Mouse (Mus musculus): ENCODE measurements around the gene Lair1. TPM values are rescaled to one million over a fixed set of nuclear protein-coding genes. Genes with fewer than 3 reads are reported as not detected.
"Not testable (repeated sequence)": the region's sequence is repeated elsewhere in the genome, so short reads cannot be mapped to it uniquely, and the experiment has no call there.

Lair1 gene
- under 1 TPM; 0.22 TPM for total RNA-seq (2021)

DNA sequence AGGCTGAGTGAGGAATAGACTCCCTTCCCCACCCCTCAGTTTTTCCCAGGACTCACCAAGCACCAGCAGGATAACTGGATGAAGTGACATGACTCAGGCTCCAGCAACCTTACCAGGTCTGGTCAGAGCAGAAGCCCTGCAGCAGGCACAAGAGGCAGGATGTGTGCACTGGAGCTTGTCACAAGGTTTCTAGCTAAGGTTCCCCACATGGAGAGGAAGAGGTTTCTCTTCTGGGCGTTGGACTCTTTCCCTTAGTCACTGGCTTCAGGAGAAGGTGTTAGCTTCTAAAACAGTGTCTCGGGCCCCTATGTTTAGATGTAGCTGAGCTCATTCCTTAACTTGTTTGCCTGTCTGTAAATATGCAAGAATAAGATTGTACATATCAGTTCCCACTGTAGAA, at the start of gene Lair1:
Gene Lair1, minus strand, starts transcription at position 192 of the 400 bp plus-strand sequence.
- intact Hi-C loops (cut with DNase I) = no loop called here
- DNase-seq = no peak

DNA sequence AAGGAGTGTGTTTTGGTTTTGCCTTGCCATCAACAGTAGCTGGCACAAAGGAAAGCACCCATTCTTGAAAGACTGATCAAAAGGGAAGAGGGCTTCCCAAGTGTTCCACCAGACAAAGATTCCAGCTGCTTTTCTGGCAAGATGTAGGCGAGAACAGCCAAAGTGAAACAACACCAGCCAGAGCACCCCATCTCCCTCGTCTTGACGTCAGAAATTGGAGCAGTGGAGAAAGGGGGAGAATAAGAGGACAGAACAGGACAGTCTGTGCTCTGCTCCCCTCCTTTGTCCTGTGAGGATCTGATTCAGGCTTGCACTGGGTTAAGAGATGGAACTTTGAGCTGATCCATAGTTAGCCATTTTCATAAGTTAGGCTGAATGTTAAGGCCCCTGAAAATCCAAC, 48.8 kb upstream of the Lair1 start:
- intact Hi-C loops (cut with DNase I) = no loop called here
- no peak for DNase-seq

DNA sequence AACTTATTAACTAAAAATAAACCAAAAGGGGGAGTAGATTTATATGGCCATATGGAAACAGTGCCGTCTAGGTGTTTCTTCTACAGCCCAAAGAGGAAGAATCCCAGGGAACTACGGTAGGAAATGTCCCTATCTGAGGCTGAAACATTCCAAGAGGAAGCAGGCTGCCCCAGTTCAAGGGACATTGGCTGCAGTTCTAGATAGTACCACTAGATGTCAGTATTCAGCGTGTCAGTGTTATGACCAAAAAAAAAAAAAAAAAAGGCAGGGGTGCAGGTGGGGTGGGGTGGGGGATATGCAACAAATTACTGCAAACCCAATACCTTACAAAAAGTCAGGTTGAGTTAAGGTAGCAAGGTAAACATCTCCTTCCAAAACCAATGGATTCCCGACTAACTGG, 40.4 kb upstream of the Lair1 start:
- intact Hi-C loops (cut with DNase I) = loop anchor here (1.0 to 5.0 kb wide), 2 partner anchors 44 to 324 kb away; no protein-coding TSS in a partner anchor
- peak; percentile 35 to 64 for DNase-seq

DNA sequence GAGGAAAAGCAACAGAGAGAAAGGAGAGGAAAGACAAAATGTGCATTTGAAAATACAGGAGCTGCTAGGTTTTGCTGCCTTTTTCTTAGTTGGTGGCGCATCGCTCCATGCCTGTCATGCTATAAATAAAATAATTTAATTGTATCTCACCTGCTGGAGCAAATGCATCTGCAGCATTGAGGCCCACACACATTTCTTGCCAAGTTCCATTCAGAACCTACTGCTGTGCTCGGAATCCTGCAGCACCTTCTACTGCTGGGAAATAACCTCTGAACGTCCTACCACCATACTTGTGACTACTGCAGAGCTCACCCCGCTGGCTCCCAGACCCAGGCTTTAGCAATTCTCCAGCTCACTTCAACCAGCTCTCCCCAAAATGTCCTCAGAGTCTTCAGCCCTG, 38.1 kb upstream of the Lair1 start:
- intact Hi-C loops (cut with DNase I) = loop anchor here (5.0 kb wide), 1 partner anchor 46 kb away; no protein-coding TSS in a partner anchor

DNA sequence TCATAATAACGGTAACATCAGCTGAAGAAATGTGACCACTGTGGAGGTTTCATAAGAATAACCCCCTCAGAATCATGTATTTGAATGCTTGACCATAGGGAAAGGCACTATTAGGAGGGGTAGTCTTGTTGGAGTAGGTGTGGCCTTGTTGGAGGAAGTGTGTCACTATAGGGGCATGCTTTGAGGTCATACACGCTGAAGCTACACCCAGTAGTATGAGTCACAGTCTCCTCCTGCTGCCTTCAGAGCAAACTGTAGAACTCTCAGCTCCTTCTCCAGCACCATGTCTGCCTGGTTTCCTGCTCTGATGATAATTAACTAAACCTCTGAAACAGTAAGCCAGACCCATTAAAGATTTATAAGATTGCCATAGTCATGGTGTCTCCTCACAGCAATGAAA, 35.8 kb upstream of the Lair1 start:
- intact Hi-C loops (cut with DNase I) = no loop called here
- DNase-seq = no peak

More for the DNA sequence above, 38.1 kb upstream of the Lair1 start:
- no peak for DNase-seq

DNA sequence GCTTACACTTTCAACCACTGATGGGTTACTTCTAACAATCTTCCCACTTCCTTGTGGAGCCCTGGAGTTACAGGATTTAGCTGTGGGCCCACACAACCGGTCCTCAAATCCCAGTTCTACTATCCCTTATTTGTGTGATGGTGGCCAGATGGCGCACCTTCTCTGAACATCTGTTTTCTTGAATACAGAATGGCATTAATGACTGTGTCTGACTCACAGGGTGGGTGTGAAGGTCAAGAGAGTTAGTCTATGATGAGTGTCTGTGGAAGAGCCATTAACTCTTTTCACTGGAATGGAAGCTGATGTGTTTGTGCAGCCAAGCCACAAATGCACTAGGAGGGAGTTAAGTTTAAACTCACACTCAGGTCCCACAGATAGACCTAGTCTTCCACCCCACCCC, 35.3 kb upstream of the Lair1 start:
- no peak for DNase-seq
- intact Hi-C loops (cut with DNase I) = no loop called here

DNA sequence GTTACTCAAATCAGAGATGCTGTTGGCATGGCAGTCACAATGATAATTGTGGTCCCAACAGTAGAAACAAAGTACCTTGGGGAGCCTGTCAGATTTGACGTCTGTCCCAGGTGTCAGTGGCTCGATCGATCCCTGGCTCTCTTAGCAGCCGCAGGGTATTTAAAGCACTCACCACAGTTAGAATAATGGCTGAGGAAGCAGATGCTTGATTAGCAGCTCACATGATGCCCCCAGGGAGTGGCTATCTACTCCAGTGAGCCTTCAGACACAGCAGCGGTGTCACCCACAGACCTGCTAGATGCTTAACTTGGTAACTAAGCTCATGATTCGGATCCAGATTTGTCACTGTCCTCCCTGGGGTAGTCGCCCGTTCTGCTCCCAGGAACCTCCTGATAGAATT, 28.2 kb upstream of the Lair1 start:
- DNase-seq = no peak
- intact Hi-C loops (cut with DNase I) = no loop called here

DNA sequence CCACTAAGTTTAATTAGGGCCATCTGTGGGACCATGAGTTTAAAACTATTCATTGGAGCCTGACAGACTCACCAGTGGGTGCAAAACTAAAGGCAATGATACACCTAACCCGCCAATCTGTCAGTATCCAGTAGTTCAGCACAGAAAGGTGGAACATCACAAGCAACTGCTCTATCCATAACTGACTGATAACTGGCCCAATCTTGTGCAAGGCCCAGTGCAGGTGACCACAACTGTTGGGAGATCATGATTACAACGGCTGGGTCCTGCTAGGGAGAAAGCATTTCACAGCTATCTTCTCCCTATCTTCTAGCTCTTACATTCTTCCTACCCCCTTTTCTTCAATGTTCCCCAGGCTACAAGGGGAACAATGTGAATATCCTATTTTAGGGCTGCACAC, 25.7 kb upstream of the Lair1 start:
- DNase-seq = no peak
- intact Hi-C loops (cut with DNase I) = no loop called here

DNA sequence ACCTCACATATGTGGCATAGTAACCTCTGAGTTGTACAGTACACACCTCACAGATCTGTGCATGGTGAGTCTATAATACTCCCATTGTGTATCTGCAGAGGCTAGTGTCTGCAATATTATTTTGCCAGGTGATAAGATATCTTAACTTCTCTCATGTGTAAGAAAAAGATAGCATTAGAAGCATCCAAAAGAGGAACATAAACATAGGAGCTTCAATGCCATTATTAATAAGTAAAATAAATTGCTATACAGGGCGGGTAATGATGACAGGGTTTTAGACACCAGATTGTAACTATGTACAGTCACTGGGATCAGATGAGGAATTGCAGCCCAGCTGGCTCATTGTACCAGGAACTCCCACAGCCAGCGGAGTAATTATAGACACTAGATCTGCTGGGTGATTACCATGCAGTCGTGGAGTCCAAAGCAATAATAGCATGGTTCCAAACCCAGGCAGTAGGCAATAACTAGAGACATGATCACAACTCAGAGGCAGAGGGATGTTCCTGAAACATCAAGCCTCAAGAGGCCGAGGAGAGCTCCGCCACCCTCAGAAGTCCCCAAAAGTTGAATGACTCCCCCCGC, 25.0 kb upstream of the Lair1 start:
- intact Hi-C loops (cut with DNase I) = no loop called here

DNA sequence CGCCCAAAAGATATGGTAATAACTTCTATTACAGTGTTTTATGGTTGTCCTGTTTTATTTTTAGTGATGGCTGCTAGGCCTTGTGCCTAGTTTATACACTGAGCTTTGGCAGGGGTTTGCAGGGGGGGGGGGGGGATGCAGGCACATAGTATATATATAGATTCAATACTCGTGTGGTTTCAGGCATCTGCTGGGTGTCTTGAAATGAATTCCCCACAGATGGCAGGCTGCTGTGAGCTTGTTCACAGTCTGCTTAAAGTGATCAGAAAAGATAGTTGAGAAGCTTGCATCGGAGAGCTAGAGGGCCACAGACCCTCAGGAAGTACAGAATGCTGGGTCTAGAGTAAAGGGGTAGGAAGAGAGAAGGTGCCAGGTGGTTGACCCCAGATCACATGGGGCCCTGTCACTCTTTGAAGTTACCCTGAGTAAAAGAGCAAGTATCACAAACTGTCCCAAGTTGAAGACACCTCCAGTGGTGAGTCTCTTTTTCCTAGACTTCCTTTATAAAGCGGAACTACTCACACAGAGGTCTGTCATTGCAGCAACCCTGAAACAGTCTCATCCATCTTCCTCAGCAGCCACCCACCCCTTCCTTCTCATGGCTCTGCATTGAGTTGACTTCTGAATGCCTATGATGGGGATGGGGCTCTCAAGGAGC, 24.4 kb upstream of the Lair1 start:
- intact Hi-C loops (cut with DNase I) = no loop called here
- DNase-seq = no peak

More for the DNA sequence above, 25.0 kb upstream of the Lair1 start:
- DNase-seq = no peak

DNA sequence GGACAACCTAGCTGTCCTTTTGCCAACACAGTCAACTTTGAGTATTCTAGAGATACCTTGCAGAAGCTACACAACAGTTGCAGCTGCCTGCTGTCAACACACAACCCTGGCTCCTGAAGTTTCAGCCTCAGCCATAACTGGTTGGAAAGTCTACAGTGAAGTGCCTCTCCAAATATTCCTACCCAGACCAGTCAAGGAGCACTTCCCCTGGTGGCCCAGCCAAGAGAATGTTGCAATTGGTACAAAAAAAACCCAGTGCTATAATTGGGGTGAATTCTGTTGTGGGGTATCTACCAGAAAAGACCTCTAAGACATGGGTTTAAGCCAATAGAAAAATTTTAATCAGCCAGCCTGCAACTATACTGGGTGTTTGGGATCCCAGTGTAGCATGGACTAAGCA, 22.6 kb upstream of the Lair1 start:
- intact Hi-C loops (cut with DNase I) = no loop called here
- DNase-seq = no peak

DNA sequence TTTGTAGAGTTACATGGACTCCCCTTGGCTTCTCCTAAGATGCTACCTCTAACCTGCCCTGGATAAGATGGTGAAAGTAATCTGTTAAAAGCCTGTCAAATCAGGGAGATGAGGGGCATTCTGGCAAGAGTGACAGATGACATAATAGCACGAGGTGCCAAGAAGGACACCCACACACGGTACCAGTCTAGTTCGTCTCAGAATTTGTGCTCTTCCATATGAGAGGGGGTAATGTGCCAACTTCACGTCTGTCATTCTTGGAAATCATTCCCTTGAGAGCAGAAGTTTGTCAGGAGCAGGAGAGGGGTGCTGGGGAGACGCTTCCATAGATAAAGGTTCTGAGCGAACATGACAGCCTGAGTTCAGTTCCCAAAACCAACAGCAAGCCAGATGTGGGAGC, 21.2 kb upstream of the Lair1 start:
- intact Hi-C loops (cut with DNase I) = no loop called here
- no peak for DNase-seq

DNA sequence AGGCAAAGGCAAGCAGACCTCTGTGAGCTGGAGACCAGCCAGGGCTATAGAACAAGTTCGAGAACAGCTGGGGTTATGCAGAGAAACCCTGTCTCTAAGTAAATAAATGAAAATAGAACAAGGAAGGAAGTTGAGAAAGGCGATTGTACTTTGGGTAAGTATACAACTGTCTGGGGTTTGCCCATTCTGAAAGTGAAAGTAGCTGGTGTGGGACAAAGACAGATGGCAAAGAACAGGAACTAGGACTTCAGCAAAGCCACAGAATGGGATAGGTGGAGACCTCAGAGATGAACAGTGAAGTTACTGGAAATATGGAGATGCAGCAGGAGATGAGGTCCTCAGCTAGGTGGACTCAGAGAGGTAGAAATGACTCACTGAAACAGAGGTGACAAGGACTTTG, 19.8 kb upstream of the Lair1 start:
- intact Hi-C loops (cut with DNase I) = no loop called here
- DNase-seq = peak in 1 of 2 experiments; percentile 21

DNA sequence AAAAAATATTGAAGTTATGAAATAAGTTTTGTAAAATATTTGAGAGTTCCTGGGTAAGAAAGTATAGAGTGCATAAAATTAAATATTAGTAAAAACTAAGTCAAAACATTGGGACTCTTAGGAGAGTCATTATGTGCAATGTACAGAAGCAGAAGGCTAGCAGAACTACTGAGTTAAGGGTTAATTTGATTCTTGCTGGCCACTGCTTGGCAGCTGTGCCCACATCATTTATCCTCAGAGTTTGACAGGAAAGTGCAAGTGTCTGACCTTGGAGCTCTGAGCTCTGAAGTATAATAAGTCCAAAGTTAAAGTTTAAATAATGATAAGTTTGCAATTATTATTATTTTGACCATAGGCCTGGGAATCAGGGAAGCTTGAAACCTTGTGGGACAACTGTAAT, 18.7 kb upstream of the Lair1 start:
- no peak for DNase-seq

DNA sequence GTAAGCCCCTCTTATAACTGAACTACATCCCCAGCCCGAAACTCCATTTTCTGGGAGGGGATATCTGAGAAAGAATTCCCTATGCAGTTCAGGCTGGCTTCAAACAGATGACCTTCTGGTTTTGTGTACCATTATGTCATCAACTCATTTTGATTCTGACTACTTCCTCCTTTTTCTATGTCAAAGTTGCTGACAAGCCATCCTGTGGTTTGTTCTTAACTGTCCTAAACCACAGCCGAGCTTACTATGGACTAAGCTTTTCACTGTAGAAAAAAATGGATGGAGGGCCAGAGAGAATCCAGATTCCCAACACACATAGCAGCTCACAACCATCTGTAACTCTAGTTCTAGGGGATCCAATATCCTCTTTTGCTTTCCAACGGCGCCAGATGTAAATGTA, 17.5 kb upstream of the Lair1 start:
- intact Hi-C loops (cut with DNase I) = no loop called here
- DNase-seq = no peak

More for the DNA sequence above, 18.7 kb upstream of the Lair1 start:
- intact Hi-C loops (cut with DNase I) = no loop called here

DNA sequence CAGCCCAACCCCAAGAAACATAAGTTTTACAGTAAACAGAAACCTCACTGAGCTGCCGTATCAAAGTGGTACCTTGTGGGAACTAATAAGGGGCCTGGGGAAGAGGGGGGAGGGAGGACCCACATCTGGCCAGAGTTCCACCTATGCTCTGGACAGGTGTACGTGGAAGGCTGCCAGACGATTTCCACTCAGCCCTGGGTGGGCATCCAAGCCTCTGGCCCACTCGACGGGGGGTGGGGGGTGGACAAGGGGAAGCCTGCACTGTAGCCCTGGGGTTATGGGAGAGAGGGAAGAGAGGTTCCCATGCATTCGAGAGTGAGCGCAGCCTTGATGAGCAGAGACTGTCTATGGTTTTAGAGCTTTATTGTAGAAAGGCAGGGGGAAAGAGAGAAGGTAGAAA, 16.5 kb upstream of the Lair1 start:
- DNase-seq = no peak
- intact Hi-C loops (cut with DNase I) = no loop called here

DNA sequence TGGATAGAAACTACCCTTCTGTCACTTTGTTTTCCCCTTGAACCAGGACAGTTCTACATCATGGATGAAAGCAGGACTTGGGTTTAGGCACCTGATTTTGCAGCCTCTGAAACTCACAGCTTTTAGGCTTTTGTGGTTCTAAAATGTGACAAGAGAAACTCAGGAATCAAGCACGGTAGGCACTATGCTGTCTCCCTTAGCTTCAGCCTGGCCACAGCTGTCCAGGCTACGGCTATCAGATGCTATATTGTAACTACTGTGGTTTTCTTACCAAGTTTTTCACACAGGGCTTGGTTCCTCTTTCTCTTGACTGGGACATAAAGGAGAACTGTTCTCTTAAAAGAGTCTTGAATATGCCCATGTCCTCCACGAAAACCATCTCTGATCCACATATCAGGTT, 10.1 kb upstream of the Lair1 start:
- no peak for DNase-seq
- intact Hi-C loops (cut with DNase I) = no loop called here

DNA sequence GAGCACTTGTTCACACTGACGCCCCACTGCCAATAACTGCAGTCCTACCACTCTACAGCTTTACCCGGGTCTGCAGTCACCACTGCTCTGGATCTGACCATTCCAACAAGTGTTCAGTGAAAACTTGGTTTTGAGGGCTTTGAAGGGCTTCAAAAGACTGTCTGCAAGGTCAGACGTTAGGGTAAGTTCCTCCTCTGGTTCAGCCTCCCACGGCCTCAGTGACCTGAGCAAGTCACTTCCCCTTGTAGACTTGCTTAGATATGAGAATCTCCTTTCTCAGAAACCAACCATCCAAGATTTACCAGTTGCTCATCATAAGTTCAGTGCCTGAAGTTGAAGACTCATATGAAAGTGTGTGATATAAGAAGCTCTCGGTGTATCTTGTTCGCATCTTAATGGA, 8.1 kb upstream of the Lair1 start:
- intact Hi-C loops (cut with DNase I) = no loop called here
- DNase-seq = no peak

DNA sequence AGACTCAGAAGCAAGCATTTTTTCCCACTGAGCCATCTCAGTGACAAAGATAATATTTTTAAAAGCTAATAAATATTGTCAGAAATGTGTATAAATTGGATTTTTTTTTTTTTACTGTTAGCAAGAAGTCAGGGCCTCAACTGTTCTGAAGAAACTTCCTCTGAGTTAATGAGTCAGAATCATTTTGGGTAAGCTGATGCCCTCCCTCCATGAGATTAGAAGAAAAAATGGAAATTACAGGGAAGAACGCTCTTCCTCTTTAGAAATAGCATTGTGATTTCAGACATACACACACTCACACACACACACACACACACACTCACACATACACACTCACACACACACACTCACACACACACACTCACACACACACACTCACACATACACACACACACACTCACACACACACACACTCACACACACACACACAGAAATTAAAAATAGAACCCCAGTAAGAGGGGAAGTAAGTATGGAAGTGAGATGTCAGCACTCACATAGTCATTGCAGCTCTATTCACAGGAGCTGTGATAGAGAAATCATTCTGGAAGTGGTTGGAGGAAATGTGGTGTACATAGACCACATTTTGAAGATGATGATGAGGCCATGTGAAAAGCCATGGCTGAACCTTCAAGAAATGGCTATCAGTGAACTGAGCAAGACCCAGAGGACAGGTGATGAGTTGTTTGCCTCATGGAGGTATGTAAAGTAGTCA, 866 bp upstream of the Lair1 start:
- DNase-seq = no peak
- intact Hi-C loops (cut with DNase I) = no loop called here

DNA sequence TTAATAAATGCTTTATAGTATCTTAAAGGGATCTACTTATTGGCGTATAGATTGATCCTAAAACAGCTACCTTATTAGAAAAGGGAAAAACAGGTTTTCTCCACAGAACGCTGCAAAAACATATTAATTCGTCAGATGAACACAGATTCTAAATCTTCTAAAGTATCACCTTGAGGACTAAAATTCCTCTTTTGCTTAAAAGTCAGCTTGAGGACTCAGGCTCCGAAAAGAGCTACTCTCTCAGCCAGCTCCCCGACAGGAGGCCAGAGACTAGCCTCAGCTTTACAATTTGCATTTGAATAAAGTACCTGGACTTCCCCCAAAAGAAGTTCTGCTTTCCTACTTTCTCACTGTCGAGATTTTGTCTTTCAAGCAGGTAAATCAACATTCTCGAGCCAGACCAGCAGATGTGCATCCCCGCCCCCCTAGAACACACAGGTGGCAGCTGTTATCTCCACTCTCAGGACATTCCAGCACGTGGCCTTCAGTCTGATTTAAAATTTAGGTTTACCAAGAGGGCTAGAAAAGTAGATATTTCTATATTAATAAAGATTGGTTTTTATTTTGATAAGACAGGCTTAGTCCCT, 2.3 kb downstream of the Lair1 start:
- intact Hi-C loops (cut with DNase I); DNase-seq: not testable (repeated sequence)

DNA sequence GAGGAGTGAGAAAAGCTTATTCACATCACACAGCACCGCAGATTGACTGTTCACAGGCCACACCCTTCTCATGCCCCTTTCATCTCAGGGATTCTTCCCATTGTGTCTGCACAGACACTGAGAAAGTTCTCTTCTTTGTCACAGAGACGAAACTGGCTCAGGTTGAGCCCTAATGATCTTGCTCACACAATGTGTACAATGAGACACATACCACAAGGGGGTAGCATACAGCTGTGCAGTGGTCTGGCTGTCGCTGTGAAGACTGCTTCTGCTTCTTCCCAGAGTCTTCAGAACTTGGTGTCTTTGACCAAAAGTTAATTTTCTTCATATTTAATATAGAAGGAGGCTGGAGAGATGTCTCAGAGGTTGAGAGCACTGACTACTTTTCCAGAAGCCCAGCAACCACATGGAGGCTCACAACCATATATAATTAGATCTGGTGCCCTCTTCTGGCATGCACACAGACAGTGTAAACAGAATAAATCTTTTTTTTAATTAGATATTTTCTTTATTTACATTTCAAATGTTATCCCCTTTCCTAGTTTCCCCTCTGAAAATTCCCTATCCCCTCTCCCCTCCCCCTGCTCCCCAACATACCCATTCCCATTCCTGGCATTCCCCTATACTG, 36.1 kb downstream of the Lair1 start:
- intact Hi-C loops (cut with DNase I) = no loop called here
- DNase-seq = peak; percentile 19 to 25
